Comparison of ENCODE assay signal across 9 mouse cellular contexts in the genomic region with DNA sequence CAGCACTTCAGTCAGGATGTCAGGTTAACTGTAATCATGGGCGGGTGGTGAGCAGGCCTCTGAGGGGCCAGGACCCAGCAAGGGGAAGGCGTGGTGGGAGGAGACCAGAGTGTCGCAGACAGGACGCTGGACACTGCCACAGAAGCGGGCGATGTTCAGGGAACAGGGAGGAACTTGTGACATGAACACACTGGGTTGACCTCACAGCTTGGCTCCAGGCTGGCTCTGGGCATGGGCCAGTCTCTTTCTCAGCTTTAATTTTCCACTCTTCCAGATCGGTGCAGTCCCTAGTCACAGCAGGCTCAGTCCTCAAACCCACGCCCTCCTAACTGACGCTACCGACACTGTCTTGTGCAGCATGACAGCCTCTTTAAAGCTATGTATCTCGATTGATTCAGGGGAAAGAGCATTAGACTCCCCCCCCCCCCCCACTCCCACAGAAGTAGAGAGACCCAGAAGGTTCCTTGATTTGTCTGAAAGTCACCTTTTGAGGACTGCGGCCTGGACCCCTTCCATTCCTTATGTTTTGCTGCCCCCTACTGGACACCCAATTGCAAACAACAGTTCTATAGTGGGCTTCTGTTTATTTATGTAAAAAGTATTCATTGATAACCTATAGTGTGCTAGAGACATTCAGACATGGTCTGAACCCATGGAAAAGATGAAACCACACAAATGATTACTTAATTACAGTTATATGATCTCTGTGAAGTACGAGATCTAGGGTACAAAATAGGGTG. TPM values are rescaled to one million over a fixed set of nuclear protein-coding genes. Genes with fewer than 3 reads are reported as not detected.
DNase-seq lines count a peak whose midpoint lies in the region; ATAC-seq and TF ChIP-seq lines count a peak whose summit lies in the region.
"Had no signal": no experiment of that assay in that cellular context is flagged by ENCODE, and none has a peak within 500 bp of the region (broad histone marks: within the 10 kb centered on the region; RNA-seq: fewer than 3 reads in every experiment).

No protein-coding gene starts in this region.

- no peaks in the 10 kb centered on the region for H3K9me3 ChIP-seq in hindbrain, embryonic 15.5 days
- no peaks in the 10 kb centered on the region for H3K9me3 ChIP-seq in limb, embryonic 10.5 days (replicated peaks)
- H3K9me3 ChIP-seq in midbrain, embryonic 16.5 days (replicated peaks; ENCODE audit: control insufficient read depth, low read length, poor library complexity, severe bottlenecking) = no peaks in the 10 kb centered on the region

- no peak overlapping the region for H3K4me3 ChIP-seq in hindbrain, embryonic 15.5 days
- H3K4me3 ChIP-seq in limb, embryonic 10.5 days = no peak overlapping the region
- no peak overlapping the region for H3K4me3 ChIP-seq in midbrain, embryonic 16.5 days (ENCODE audit: low read depth, low read length)
- no peak overlapping the region for H3K4me3 ChIP-seq in thymus, adult 2 months (ENCODE audit: control insufficient read depth, insufficient read depth, low read length)

- no peak for TF ChIP-seq CTCF in thymus, adult 2 months (IDR thresholded peaks at IDR 0.05; ENCODE audit: borderline replicate concordance, control insufficient read depth, extremely low read depth, insufficient read depth, low read length, poor library complexity)

- peak; percentile 50; the same call in 1 of the 2 replicates for ATAC-seq in frontal cortex, adult (ENCODE audit: low TSS enrichment)
- peak; percentile 88; the same call in 1 of the 2 replicates for ATAC-seq in hindbrain, embryonic 15.5 days (ENCODE audit: low FRiP score, low read depth)
- peak; percentile 75 for ATAC-seq in midbrain, embryonic 16.5 days

- H3K9ac ChIP-seq in hindbrain, embryonic 15.5 days = no peak overlapping the region
- no peak overlapping the region for H3K9ac ChIP-seq in midbrain, embryonic 16.5 days (ENCODE audit: low read depth, low read length)

- H3K27ac ChIP-seq in hindbrain, embryonic 15.5 days (replicated peaks) = no peak overlapping the region
- no peak overlapping the region for H3K27ac ChIP-seq in limb, embryonic 10.5 days
- H3K27ac ChIP-seq in midbrain, embryonic 16.5 days (ENCODE audit: low read length) = no peak overlapping the region
- no peak overlapping the region for H3K27ac ChIP-seq in thymus, adult 2 months (ENCODE audit: control insufficient read depth, insufficient read depth, low read length)

- no peaks in the 10 kb centered on the region for H3K27me3 ChIP-seq in hindbrain, embryonic 15.5 days
- H3K27me3 ChIP-seq in limb, embryonic 10.5 days (ENCODE audit: low read depth, poor library complexity, severe bottlenecking) = peaks cover 6% of the 10 kb centered on the region; the same call in 1 of the 2 replicates
- no peaks in the 10 kb centered on the region for H3K27me3 ChIP-seq in midbrain, embryonic 16.5 days (ENCODE audit: control insufficient read depth, insufficient read depth, low read depth, low read length)
- no peaks in the 10 kb centered on the region for H3K27me3 ChIP-seq in thymus, adult 2 months (ENCODE audit: control insufficient read depth, insufficient read depth, low read length)

- H3K36me3 ChIP-seq in hindbrain, embryonic 15.5 days = no peaks in the 10 kb centered on the region
- H3K36me3 ChIP-seq in limb, embryonic 10.5 days = no peaks in the 10 kb centered on the region
- H3K36me3 ChIP-seq in midbrain, embryonic 16.5 days (ENCODE audit: control insufficient read depth, insufficient read depth, low read length) = no peaks in the 10 kb centered on the region
- no peaks in the 10 kb centered on the region for H3K36me3 ChIP-seq in thymus, adult 2 months (ENCODE audit: control insufficient read depth, insufficient read depth, low read length)

- 53% methylated on average over 13 of the region's 13 CpGs for WGBS in hindbrain, embryonic 15.5 days
- 56% methylated on average over 13 of the region's 13 CpGs for WGBS in limb, embryonic 10.5 days
- WGBS in midbrain, embryonic 16.5 days = 49% methylated on average over 13 of the region's 13 CpGs
- WGBS in thymus, adult 2 months = 68% methylated on average over 13 of the region's 13 CpGs

- no peaks in the 10 kb centered on the region for H3K4me1 ChIP-seq in hindbrain, embryonic 15.5 days (replicated peaks)
- no peaks in the 10 kb centered on the region for H3K4me1 ChIP-seq in limb, embryonic 10.5 days
- H3K4me1 ChIP-seq in midbrain, embryonic 16.5 days (ENCODE audit: control insufficient read depth, insufficient read depth, low read length) = no peaks in the 10 kb centered on the region
- H3K4me1 ChIP-seq in thymus, adult 2 months (replicated peaks; ENCODE audit: control insufficient read depth, insufficient read depth, low read length) = no peaks in the 10 kb centered on the region

- H3K4me2 ChIP-seq in hindbrain, embryonic 15.5 days = no peak overlapping the region
- no peak overlapping the region for H3K4me2 ChIP-seq in midbrain, embryonic 16.5 days (ENCODE audit: low read length)

- DNase-seq in right cerebral cortex, adult 2 months (ENCODE audit: low spot score in 2 of 2) = peak; percentile 61 to 83
- no peak for DNase-seq in right cerebral cortex, postnatal 36 days (ENCODE audit: low spot score in 2 of 2)
- peak; percentile 86 for DNase-seq in cerebellum, adult 9-10 months
- peak; percentile 83 for DNase-seq in limb, embryonic 10.5 days (ENCODE audit: low spot score)
- DNase-seq in thymus, adult 2 months = peak; percentile 69

- no peak for TF ChIP-seq POLR2A in thymus, adult 2 months (IDR thresholded peaks at IDR 0.05; ENCODE audit: control insufficient read depth, extremely low read depth, insufficient read depth, low read length, poor library complexity)

RNA-seq across cellular contexts. Expression of a gene that starts 10.3 kb away (rescaled TPM):
- polyA plus RNA-seq in hindbrain, embryonic 15.5 days (2015; fragmentation: Nextera tagmentation; extraction: Ambion mirVana) = 18.9 and 19.6 TPM in 2 replicates
- 0.05 TPM in 1 of 2 replicates, not detected in the other for polyA plus RNA-seq in limb, embryonic 10.5 days (2016; fragmentation: Nextera tagmentation; extraction: Ambion mirVana)
- polyA plus RNA-seq in midbrain, embryonic 16.5 days (2015; fragmentation: Nextera tagmentation; extraction: Ambion mirVana) = 16.4 and 16.7 TPM in 2 replicates
- 0.08 and 0.09 TPM in 2 replicates for polyA plus RNA-seq in thymus, adult 2 months (2012; rRNA removed)

RNA-seq across cellular contexts. Expression of a gene that starts 13.9 kb away (rescaled TPM):
- polyA plus RNA-seq in hindbrain, embryonic 15.5 days (2015; fragmentation: Nextera tagmentation; extraction: Ambion mirVana) = 2.9 and 4.1 TPM in 2 replicates
- 0.87 and 1.9 TPM in 2 replicates for polyA plus RNA-seq in limb, embryonic 10.5 days (2016; fragmentation: Nextera tagmentation; extraction: Ambion mirVana)
- 2.4 and 2.8 TPM in 2 replicates for polyA plus RNA-seq in midbrain, embryonic 16.5 days (2015; fragmentation: Nextera tagmentation; extraction: Ambion mirVana)
- polyA plus RNA-seq in thymus, adult 2 months (2012; rRNA removed) = 3.7 and 4.7 TPM in 2 replicates

RNA-seq across cellular contexts. Expression of a gene that starts 29.2 kb away (rescaled TPM):
- polyA plus RNA-seq in hindbrain, embryonic 15.5 days (2015; fragmentation: Nextera tagmentation; extraction: Ambion mirVana) = not detected in 2 replicates
- polyA plus RNA-seq in limb, embryonic 10.5 days (2016; fragmentation: Nextera tagmentation; extraction: Ambion mirVana) = not detected in 2 replicates
- polyA plus RNA-seq in midbrain, embryonic 16.5 days (2015; fragmentation: Nextera tagmentation; extraction: Ambion mirVana) = not detected in 2 replicates
- not detected in 2 replicates for polyA plus RNA-seq in thymus, adult 2 months (2012; rRNA removed)
- polyA plus RNA-seq: testis, adult 2 months had no signal

RNA-seq across cellular contexts. Expression of a gene that starts 35.6 kb away (rescaled TPM):
- 39.9 and 42.4 TPM in 2 replicates for polyA plus RNA-seq in hindbrain, embryonic 15.5 days (2015; fragmentation: Nextera tagmentation; extraction: Ambion mirVana)
- 22.1 and 26.6 TPM in 2 replicates for polyA plus RNA-seq in limb, embryonic 10.5 days (2016; fragmentation: Nextera tagmentation; extraction: Ambion mirVana)
- 46.3 and 49.6 TPM in 2 replicates for polyA plus RNA-seq in midbrain, embryonic 16.5 days (2015; fragmentation: Nextera tagmentation; extraction: Ambion mirVana)
- 55.8 and 58.6 TPM in 2 replicates for polyA plus RNA-seq in thymus, adult 2 months (2012; rRNA removed)

RNA-seq across cellular contexts. Expression of a gene that starts 54.4 kb away (rescaled TPM):
- 39.1 and 42.7 TPM in 2 replicates for polyA plus RNA-seq in hindbrain, embryonic 15.5 days (2015; fragmentation: Nextera tagmentation; extraction: Ambion mirVana)
- 8.0 and 8.2 TPM in 2 replicates for polyA plus RNA-seq in limb, embryonic 10.5 days (2016; fragmentation: Nextera tagmentation; extraction: Ambion mirVana)
- 38.9 and 44.0 TPM in 2 replicates for polyA plus RNA-seq in midbrain, embryonic 16.5 days (2015; fragmentation: Nextera tagmentation; extraction: Ambion mirVana)
- polyA plus RNA-seq in thymus, adult 2 months (2012; rRNA removed) = 37.5 and 40.3 TPM in 2 replicates

Comparison
In these comparisons a context has a peak if more than half of its experiments do, and no peak if none do; other contexts are left out.
1. DNase-seq: peak in right cerebral cortex, adult 2 months (2 of 2), cerebellum, adult 9-10 months (single experiment), limb, embryonic 10.5 days (single experiment) and thymus, adult 2 months (single experiment); none in right cerebral cortex, postnatal 36 days (0 of 2).
2. RNA of a gene that starts 10.3 kb away (polyA plus RNA-seq): 18.9 to 19.6 TPM in hindbrain, embryonic 15.5 days and 16.4 to 16.7 TPM in midbrain, embryonic 16.5 days; 0.08 to 0.09 TPM in thymus, adult 2 months and 0.05 TPM in limb, embryonic 10.5 days; every median in the first group is over 10 times any median in the second.
3. Peak in every context shown above with its lines, with median percentiles within 50 percentile points of each other: ATAC-seq.